Comparison of ENCODE assay signal across 8 mouse cellular contexts in genomic region chr5:34336775-34337450, GRCm38 (mm10). TPM values are rescaled to one million over a fixed set of nuclear protein-coding genes. Genes with fewer than 3 reads are reported as not detected.
DNase-seq lines count a peak whose midpoint lies in the region; ATAC-seq and TF ChIP-seq lines count a peak whose summit lies in the region.

No protein-coding gene starts in this region.

- peak; percentile 44; the same call in 1 of the 2 replicates for ATAC-seq in forebrain, embryonic 13.5 days
- peak; percentile 55 for ATAC-seq in hindbrain, embryonic 11.5 days (ENCODE audit: low FRiP score)

- no peak for TF ChIP-seq EP300 in MEL (IDR thresholded peaks at IDR 0.05; ENCODE audit: low read depth in 1 of 2, low read length in 2 of 2)

- H3K36me3 ChIP-seq in MEL (ENCODE audit: control insufficient read depth in 1 of 2, insufficient read depth in 2 of 2, low read length in 2 of 2): peaks cover 19 to 47% of the 10 kb centered on the region in 2 experiments
- peaks cover 6% of the 10 kb centered on the region; the same call in 1 of the 2 replicates for H3K36me3 ChIP-seq in forebrain, embryonic 13.5 days (ENCODE audit: poor library complexity, severe bottlenecking)
- H3K36me3 ChIP-seq in hindbrain, embryonic 11.5 days (ENCODE audit: control insufficient read depth, insufficient read depth, low read length): no peaks in the 10 kb centered on the region
- H3K36me3 ChIP-seq in megakaryocyte, embryonic 14.5 days (replicated peaks; ENCODE audit: low read length): peaks cover 22% of the 10 kb centered on the region

- under 1% methylated on average over 42 of the region's 42 CpGs for WGBS in forebrain, embryonic 13.5 days
- under 1% methylated on average over 42 of the region's 42 CpGs for WGBS in hindbrain, embryonic 11.5 days

- H3K4me2 ChIP-seq in forebrain, embryonic 13.5 days: peak overlapping the region; percentile 74
- peak overlapping the region; percentile 91 for H3K4me2 ChIP-seq in hindbrain, embryonic 11.5 days (replicated peaks; ENCODE audit: low read depth, low read length)

- H3K4me1 ChIP-seq in MEL (ENCODE audit: control insufficient read depth in 1 of 2, insufficient read depth in 2 of 2, low read length in 2 of 2): peaks cover 18 to 23% of the 10 kb centered on the region in 2 experiments
- H3K4me1 ChIP-seq in forebrain, embryonic 13.5 days: peaks cover 26% of the 10 kb centered on the region
- no peaks in the 10 kb centered on the region for H3K4me1 ChIP-seq in hindbrain, embryonic 11.5 days (replicated peaks; ENCODE audit: control insufficient read depth, insufficient read depth, low read length)
- H3K4me1 ChIP-seq in megakaryocyte, embryonic 14.5 days: peaks cover 49% of the 10 kb centered on the region

- DNase-seq in MEL (ENCODE audit: low read depth, low spot score): peak; percentile 90
- DNase-seq in brain, embryonic 14.5 days (ENCODE audit: low read depth): peak; percentile 74
- DNase-seq in hindbrain, embryonic 11.5 days (ENCODE audit: low spot score): peak; percentile 80
- DNase-seq in left cerebral cortex, adult 9 months (ENCODE audit: low spot score in 2 of 2): peak; percentile 7 to 17
- peak; percentile 62 to 70 for DNase-seq in right cerebral cortex, postnatal 10 days (ENCODE audit: low spot score in 2 of 2)
- DNase-seq in urinary bladder, postnatal 10 days (ENCODE audit: low spot score): peak; percentile 26

- H3K9me3 ChIP-seq in MEL (replicated peaks; ENCODE audit: insufficient read depth, low read length): no peaks in the 10 kb centered on the region
- H3K9me3 ChIP-seq in forebrain, embryonic 13.5 days (replicated peaks): no peaks in the 10 kb centered on the region
- no peaks in the 10 kb centered on the region for H3K9me3 ChIP-seq in hindbrain, embryonic 11.5 days (ENCODE audit: control insufficient read depth, low read length)
- H3K9me3 ChIP-seq in megakaryocyte, embryonic 14.5 days: no peaks in the 10 kb centered on the region

- peaks cover 65% of the 10 kb centered on the region for H3K79me2 ChIP-seq in MEL (ENCODE audit: control insufficient read depth, insufficient read depth, low read length, poor library complexity)

- peak overlapping the region; percentile 95 for H3K9ac ChIP-seq in MEL (ENCODE audit: control insufficient read depth, low read depth, low read length, poor library complexity, severe bottlenecking)
- peak overlapping the region; percentile 98 for H3K9ac ChIP-seq in forebrain, embryonic 13.5 days
- peak overlapping the region; percentile 98 for H3K9ac ChIP-seq in hindbrain, embryonic 11.5 days (ENCODE audit: low read depth, low read length)

- peak overlapping the region; percentile 82 for H3K27ac ChIP-seq in MEL (ENCODE audit: control insufficient read depth, low read depth, low read length)
- peak overlapping the region; percentile 93 for H3K27ac ChIP-seq in forebrain, embryonic 13.5 days
- peak overlapping the region; percentile 93 for H3K27ac ChIP-seq in hindbrain, embryonic 11.5 days (ENCODE audit: low read depth, low read length)

- TF ChIP-seq POLR2A in MEL (IDR thresholded peaks at IDR 0.05; ENCODE audit: control insufficient read depth in 1 of 2, insufficient read depth in 1 of 2, low read depth in 1 of 2, low read length in 2 of 2, poor library complexity in 1 of 2): peak; percentile 15 to 16; a peak in 1 of 4 replicates
- TF ChIP-seq POLR2A in brain, embryonic 14.5 days (IDR thresholded peaks at IDR 0.05; ENCODE audit: borderline replicate concordance, extremely low read depth, insufficient read depth, insufficient read length, poor library complexity, severe bottlenecking): no peak

- TF ChIP-seq RAD21 in MEL (IDR thresholded peaks at IDR 0.05; ENCODE audit: low read depth, low read length): no peak

- TF ChIP-seq CTCF in MEL (IDR thresholded peaks at IDR 0.05 in 2 of 3, conservative IDR thresholded peaks at IDR 0.05 in 1 of 3; ENCODE audit: control insufficient read depth in 1 of 3, insufficient read depth in 1 of 3, low read depth in 2 of 3, low read length in 3 of 3, poor library complexity in 1 of 3, severe bottlenecking in 1 of 3): no peak
- TF ChIP-seq CTCF in brain, embryonic 14.5 days (IDR thresholded peaks at IDR 0.05; ENCODE audit: borderline replicate concordance, extremely low read depth, insufficient read depth, insufficient read length): no peak

- no peaks in the 10 kb centered on the region for H3K27me3 ChIP-seq in MEL (ENCODE audit: control insufficient read depth in 1 of 2, insufficient read depth in 2 of 2, low read length in 2 of 2)
- H3K27me3 ChIP-seq in forebrain, embryonic 13.5 days: no peaks in the 10 kb centered on the region
- no peaks in the 10 kb centered on the region for H3K27me3 ChIP-seq in hindbrain, embryonic 11.5 days (ENCODE audit: control insufficient read depth, insufficient read depth, low read length)
- no peaks in the 10 kb centered on the region for H3K27me3 ChIP-seq in megakaryocyte, embryonic 14.5 days (replicated peaks)

- H3K4me3 ChIP-seq in MEL (ENCODE audit: control insufficient read depth in 1 of 2, insufficient read depth in 1 of 2, low read depth in 2 of 2, low read length in 2 of 2): peak overlapping the region; percentile 84 to 88
- H3K4me3 ChIP-seq in forebrain, embryonic 13.5 days: peak overlapping the region; percentile 96
- H3K4me3 ChIP-seq in hindbrain, embryonic 11.5 days (ENCODE audit: low read depth, low read length): peak overlapping the region; percentile 100
- peak overlapping the region; percentile 92 for H3K4me3 ChIP-seq in megakaryocyte, embryonic 14.5 days (replicated peaks)

TF ChIP-seq in MEL, 35 proteins besides CTCF, POLR2A, EP300 and RAD21 (continues in another document):
- TF ChIP-seq RCOR1 (IDR thresholded peaks at IDR 0.05; ENCODE audit: low read depth, low read length) (no peak), TBP (IDR thresholded peaks at IDR 0.05; ENCODE audit: low read depth, low read length) (peak; percentile 38), TCF12 (IDR thresholded peaks at IDR 0.05; ENCODE audit: low read depth, low read length) (peak; percentile 32; the same call in 1 of the 2 replicates), USF1 (IDR thresholded peaks at IDR 0.05; ENCODE audit: low read depth, low read length) (no peak), CHD1 (IDR thresholded peaks at IDR 0.05; ENCODE audit: low read depth, low read length) (peak; percentile 91), MYC (IDR thresholded peaks at IDR 0.05; ENCODE audit: low read depth, low read length) (peak; percentile 92), MAZ (IDR thresholded peaks at IDR 0.05; ENCODE audit: low read depth, low read length) (peak; percentile 76; the same call in 1 of the 2 replicates), ZNF384 (IDR thresholded peaks at IDR 0.05; ENCODE audit: low read depth, low read length) (no peak), ZMIZ1 (IDR thresholded peaks at IDR 0.05; ENCODE audit: low read depth, low read length) (0 out of 2 replicates have a peak, but pooled peaks have one; percentile 16), ZC3H11A (IDR thresholded peaks at IDR 0.05; ENCODE audit: low read depth, low read length) (no peak), HCFC1 (IDR thresholded peaks at IDR 0.05; ENCODE audit: low read depth, low read length) (peak; percentile 11; the same call in 1 of the 2 replicates), GATA1 (IDR thresholded peaks at IDR 0.05; ENCODE audit: low read depth, low read length) (no peak), ZKSCAN1 (IDR thresholded peaks at IDR 0.05; ENCODE audit: low read depth, low read length) (no peak), UBTF (IDR thresholded peaks at IDR 0.05; ENCODE audit: borderline replicate concordance, insufficient read depth, low read depth, low read length) (no peak)

RNA-seq across cellular contexts. Expression of gene Rnf4, which starts 0.8 kb away (rescaled TPM):
- 130 and 150 TPM in 2 replicates for total RNA-seq in MEL (2012; rRNA removed)
- polyA plus RNA-seq in MEL (2012; ENCODE audit: insufficient read depth in 1 of 2, insufficient read length in 2 of 2, low read depth in 1 of 2, low replicate concordance in 2 of 2, missing spikeins in 1 of 2): 100 to 1,000 TPM in 1 of 2 experiments, not detected in 1; 184 TPM
- 118 and 126 TPM in 2 replicates for polyA plus RNA-seq in brain, embryonic 14.5 days (2012; rRNA removed)
- polyA plus RNA-seq in forebrain, embryonic 13.5 days (2015; fragmentation: Nextera tagmentation; extraction: Ambion mirVana): 153 and 162 TPM in 2 replicates
- polyA plus RNA-seq in hindbrain, embryonic 11.5 days (2014; fragmentation: Nextera tagmentation; extraction: Ambion mirVana): 188 and 195 TPM in 2 replicates
- polyA plus RNA-seq in megakaryocyte, embryonic 14.5 days (2012; ENCODE audit: insufficient read depth, low replicate concordance): 6.2 and 26.8 TPM in 2 replicates

RNA-seq across cellular contexts. Expression of gene Fam193a, which starts 32.8 kb away (rescaled TPM):
- total RNA-seq in MEL (2012; rRNA removed): 10.9 and 12.2 TPM in 2 replicates
- polyA plus RNA-seq in MEL (2012; ENCODE audit: insufficient read depth in 1 of 2, insufficient read length in 2 of 2, low read depth in 1 of 2, low replicate concordance in 2 of 2, missing spikeins in 1 of 2): 100 to 1,000 TPM in 1 of 2 experiments, 10 to 100 TPM in 1; 37.1 to 317 TPM
- 76.5 and 94.6 TPM in 2 replicates for polyA plus RNA-seq in brain, embryonic 14.5 days (2012; rRNA removed)
- 19.0 and 19.3 TPM in 2 replicates for polyA plus RNA-seq in forebrain, embryonic 13.5 days (2015; fragmentation: Nextera tagmentation; extraction: Ambion mirVana)
- polyA plus RNA-seq in hindbrain, embryonic 11.5 days (2014; fragmentation: Nextera tagmentation; extraction: Ambion mirVana): 15.4 and 21.5 TPM in 2 replicates
- polyA plus RNA-seq in megakaryocyte, embryonic 14.5 days (2012; ENCODE audit: insufficient read depth, low replicate concordance): 6.6 and 13.3 TPM in 2 replicates

RNA-seq across cellular contexts. Expression of gene Cfap99, which starts 48.5 kb away (rescaled TPM):
- total RNA-seq in MEL (2012; rRNA removed): not detected in 2 replicates
- not detected for polyA plus RNA-seq in MEL (2012; ENCODE audit: insufficient read depth in 1 of 2, insufficient read length in 2 of 2, low read depth in 1 of 2, low replicate concordance in 2 of 2, missing spikeins in 1 of 2)
- polyA plus RNA-seq in brain, embryonic 14.5 days (2012; rRNA removed): 0.09 and 0.19 TPM in 2 replicates
- 0.08 TPM in 1 of 2 replicates, not detected in the other for polyA plus RNA-seq in forebrain, embryonic 13.5 days (2015; fragmentation: Nextera tagmentation; extraction: Ambion mirVana)
- polyA plus RNA-seq in hindbrain, embryonic 11.5 days (2014; fragmentation: Nextera tagmentation; extraction: Ambion mirVana): 0.08 and 0.20 TPM in 2 replicates
- polyA plus RNA-seq in megakaryocyte, embryonic 14.5 days (2012; ENCODE audit: insufficient read depth, low replicate concordance): 0.15 TPM in 1 of 2 replicates, not detected in the other

RNA-seq across cellular contexts. Expression of gene Zfyve28, which starts 48.7 kb away (rescaled TPM):
- 0.10 and 0.12 TPM in 2 replicates for total RNA-seq in MEL (2012; rRNA removed)
- polyA plus RNA-seq in MEL (2012; ENCODE audit: insufficient read depth in 1 of 2, insufficient read length in 2 of 2, low read depth in 1 of 2, low replicate concordance in 2 of 2, missing spikeins in 1 of 2): under 1 TPM in 1 of 2 experiments, not detected in 1; 0.14 TPM
- 5.7 and 7.6 TPM in 2 replicates for polyA plus RNA-seq in brain, embryonic 14.5 days (2012; rRNA removed)
- 1.8 and 1.9 TPM in 2 replicates for polyA plus RNA-seq in forebrain, embryonic 13.5 days (2015; fragmentation: Nextera tagmentation; extraction: Ambion mirVana)
- 0.96 and 1.1 TPM in 2 replicates for polyA plus RNA-seq in hindbrain, embryonic 11.5 days (2014; fragmentation: Nextera tagmentation; extraction: Ambion mirVana)
- 0.37 and 4.0 TPM in 2 replicates for polyA plus RNA-seq in megakaryocyte, embryonic 14.5 days (2012; ENCODE audit: insufficient read depth, low replicate concordance)

Comparison
In these comparisons a context has a peak if more than half of its experiments do, and no peak if none do; other contexts are left out.
1. Peak in every context shown above with its lines: DNase-seq, ATAC-seq, H3K4me3 ChIP-seq and H3K27ac ChIP-seq.
2. DNase-seq: peak in every context shown above with its lines; median percentile 90 in MEL; 80 in hindbrain, embryonic 11.5 days; 74 in brain, embryonic 14.5 days; 66 in right cerebral cortex, postnatal 10 days; 26 in urinary bladder, postnatal 10 days; 12 in left cerebral cortex, adult 9 months.